Mouse (Mus musculus): ENCODE data around the gene Spon1.

- TF ChIP-seq CTCF (IDR thresholded peaks at IDR 0.05; ENCODE audit: borderline replicate concordance, extremely low read depth, insufficient read depth, insufficient read length) = no peak
- TF ChIP-seq POLR2A (IDR thresholded peaks at IDR 0.05; ENCODE audit: borderline replicate concordance, extremely low read depth, insufficient read depth, insufficient read length, poor library complexity, severe bottlenecking) = no peak
These were observed 665 bp upstream of the Spon1 start for GRCm38 (mm10) chr7:113765133-113765532.
